Mouse (Mus musculus) lung, postnatal 4 days (tissue): ENCODE data around the gene Asic2.

ENCODE experiments used
- DNase-seq, 2 experiments: peaks; one replicate each; pipeline ENCODE4 v3.0.0; 2021

Asic2 gene

DNA sequence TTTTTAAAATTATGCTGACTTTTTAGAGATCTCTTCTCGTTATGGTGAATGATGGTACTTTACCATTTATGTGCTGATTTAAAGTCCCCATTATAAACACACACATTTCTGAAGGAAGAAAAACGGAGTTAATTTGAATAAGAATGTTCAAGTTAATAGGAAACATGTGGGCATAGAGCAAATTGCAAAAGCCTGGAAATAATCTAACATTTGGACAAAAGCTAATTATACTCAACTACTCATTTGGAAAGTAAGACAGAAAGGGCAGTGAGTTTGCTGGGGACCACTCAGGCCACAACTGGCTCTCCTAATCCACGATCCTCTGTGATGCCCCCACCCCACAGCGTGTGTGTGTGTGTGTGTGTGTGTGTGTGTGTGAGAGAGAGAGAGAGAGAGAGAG, 253.5 kb downstream of the Asic2 start:
- no peak for DNase-seq

DNA sequence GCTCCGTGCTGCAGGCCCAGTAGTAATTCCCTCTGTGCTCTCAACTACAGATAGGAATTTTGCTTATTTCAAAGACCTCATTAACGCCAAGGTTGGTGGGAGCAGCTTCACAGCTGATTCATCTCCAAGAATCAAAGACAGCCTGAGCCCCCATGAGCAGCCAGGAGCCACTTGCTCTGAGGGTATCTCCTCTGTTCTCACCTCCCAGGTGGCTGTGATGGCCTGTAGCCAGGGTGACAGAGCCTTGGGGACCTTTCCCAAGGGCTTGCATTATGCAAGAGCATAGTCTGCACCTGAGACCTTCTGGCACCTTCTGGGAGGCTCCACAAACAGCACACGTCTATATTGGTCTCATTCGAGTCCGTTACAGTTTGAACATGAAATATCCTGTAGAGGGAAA, 261.3 kb downstream of the Asic2 start:
- no peak for DNase-seq

DNA sequence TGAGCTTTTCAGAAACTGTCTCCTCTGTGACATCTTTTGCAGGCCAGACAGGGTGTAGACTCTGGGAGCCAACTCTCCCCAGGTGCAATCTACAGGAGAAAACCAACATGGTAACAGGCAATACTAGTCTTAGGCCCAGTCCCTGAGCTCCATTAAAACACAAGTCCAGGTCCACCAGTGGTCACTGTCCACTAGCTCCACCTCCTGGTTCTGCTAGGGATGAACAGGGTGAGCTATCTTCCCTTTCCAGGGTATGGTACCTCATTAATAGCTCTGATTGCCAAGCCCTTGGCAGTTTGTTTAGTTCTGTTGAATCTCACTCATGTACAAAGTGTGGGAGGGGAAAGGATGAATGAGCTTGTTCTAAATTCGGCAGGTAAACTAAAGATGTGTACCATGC, 270.2 kb downstream of the Asic2 start:
- DNase-seq: no peak

GRCm38 (mm10) chr11:81695501-81695900, 272.8 kb downstream of the Asic2 start:
- no peak for DNase-seq

GRCm38 (mm10) chr11:81680511-81680910, 287.7 kb downstream of the Asic2 start:
- no peak for DNase-seq

- no peak for DNase-seq
Observed at GRCm38 (mm10) chr11:81671724-81672123, 296.5 kb downstream of the Asic2 start.

DNA sequence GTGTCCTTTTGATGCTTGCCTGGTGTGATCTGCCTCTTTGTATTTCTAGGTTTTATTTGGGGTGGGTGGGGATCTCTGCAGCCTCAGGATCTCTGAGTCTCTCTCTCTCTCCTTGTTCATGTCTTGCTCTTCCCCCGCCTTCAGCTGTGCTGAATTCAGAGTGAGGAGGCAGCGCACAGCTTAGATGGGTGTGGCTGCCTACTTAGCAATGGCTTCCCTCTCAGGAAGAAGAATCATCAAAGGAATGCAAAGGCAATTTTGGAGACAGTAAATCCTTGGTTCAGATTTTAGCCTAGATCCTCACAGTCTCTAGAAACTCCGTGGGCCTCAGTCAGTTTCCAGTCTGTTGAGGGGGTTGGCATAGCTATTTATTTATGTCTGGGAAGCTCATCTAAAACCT, 297.8 kb downstream of the Asic2 start:
- no peak for DNase-seq

DNA sequence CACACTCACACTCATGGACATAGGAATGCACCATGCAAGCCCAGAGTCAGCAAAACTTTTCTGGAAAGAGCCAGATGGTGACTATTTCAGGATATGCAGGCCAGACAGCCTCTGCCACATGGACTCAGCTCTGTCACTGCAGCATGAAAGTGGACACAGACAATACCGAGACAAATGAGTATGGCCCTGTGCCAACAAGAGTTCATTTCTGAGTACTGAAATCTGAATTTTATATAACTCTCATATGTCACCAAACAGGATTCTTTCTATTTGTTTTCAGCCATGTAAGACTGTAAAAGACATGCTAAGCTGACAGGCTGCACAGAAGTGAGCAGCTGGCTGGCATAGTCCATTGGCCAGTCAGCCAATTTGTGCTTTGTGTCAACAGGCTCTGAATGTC, 309.4 kb downstream of the Asic2 start:
- DNase-seq: peak in 1 of 2 experiments; percentile 4

- DNase-seq: no peak
Observed at GRCm38 (mm10) chr11:81657121-81657520, 311.1 kb downstream of the Asic2 start.

- no peak for DNase-seq
Observed at GRCm38 (mm10) chr11:81647828-81648227, 320.4 kb downstream of the Asic2 start.

GRCm38 (mm10) chr11:81645549-81645948, 322.7 kb downstream of the Asic2 start:
- DNase-seq: no peak

- DNase-seq: no peak
Observed at GRCm38 (mm10) chr11:81636356-81636755, 331.9 kb downstream of the Asic2 start.

DNA sequence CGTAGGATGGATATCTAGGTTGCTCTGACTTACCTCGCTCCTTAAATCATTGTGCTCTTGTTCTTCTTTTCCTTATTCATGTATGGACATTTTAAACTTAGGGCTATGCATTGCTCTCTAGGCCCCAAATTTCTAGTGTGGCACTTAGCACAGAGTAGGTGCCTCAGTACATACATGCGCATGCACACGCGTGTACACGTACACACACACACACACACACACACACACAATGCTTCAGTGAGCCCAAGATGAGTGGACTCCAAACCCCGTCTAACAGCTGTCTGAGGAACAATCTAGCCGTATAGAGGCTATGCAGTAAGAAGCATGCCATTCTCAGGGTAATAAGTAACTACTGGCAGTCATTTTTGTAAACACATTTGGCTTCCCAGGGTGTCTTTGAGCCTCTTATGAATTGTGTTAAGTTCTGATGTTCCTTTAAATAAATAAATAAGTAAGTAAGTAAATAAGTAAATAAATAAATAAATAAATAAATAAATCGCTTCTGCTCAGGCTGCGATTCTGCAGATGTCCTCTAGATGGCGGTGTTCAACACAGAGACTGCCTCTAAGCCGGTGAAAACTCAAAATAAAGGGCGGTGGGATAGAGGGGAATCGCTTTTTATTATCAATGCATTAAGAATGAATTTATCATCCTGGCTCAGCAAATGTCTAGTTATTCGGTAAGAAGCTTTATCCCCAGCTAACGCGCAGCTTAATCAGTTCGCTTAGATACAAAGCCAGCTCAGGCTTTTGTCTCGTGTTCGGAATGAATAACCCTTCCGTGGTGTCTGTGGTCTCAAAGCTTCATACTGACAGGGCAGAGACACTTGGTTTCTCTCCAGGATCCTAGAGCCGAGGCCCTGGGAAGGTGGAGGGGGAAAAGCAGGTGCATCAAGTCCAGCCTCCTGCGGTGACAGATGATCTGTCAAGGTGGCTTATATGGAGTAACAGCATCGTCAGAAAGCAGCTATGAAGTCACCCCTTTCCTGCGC, 333.6 kb downstream of the Asic2 start:
- peak in 1 of 2 experiments; percentile 23 for DNase-seq

DNA sequence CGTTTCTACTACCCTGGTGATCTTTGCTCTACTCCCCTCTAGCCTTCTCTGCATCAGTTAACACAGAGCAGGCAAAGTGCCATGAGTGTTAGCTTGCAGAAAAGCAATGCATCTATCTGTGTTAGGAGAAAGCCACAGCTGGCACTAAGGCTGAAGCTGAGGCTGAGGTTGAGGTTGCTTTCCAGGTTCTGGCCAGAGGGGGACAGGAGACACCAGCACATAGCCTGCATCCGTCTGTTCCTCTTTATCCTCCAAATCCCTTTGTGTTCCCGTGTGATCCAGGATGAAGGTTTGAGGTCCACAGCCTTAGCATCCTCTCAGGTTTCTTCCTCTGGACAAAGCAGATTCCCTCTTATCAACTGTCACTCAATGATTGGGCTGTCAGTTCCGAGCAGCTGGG, 343.1 kb downstream of the Asic2 start:
- DNase-seq: no peak

GRCm38 (mm10) chr11:81620516-81620915, 347.7 kb downstream of the Asic2 start:
- no peak for DNase-seq

DNA sequence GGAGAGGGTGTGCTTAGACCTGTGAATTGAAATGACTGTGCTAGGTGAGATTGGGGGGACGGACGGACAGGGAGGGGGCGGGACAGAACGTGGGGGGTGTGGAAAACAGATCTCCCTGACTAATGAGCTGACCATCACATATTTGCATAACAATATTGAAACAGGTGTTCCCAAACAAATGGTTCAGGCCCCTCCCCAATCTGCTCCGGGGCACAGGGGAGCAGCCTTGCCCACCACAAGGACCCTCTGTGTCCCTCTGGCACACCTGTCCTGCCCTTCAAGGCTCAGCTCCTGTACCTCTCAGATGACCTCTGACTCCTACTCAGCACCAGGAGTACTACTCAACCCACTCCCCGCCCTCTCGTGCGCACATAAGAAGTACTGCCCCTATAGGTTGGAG, 351.8 kb downstream of the Asic2 start:
- no peak for DNase-seq

GRCm38 (mm10) chr11:81613869-81614620, 354.2 kb downstream of the Asic2 start:
- DNase-seq: no peak

DNA sequence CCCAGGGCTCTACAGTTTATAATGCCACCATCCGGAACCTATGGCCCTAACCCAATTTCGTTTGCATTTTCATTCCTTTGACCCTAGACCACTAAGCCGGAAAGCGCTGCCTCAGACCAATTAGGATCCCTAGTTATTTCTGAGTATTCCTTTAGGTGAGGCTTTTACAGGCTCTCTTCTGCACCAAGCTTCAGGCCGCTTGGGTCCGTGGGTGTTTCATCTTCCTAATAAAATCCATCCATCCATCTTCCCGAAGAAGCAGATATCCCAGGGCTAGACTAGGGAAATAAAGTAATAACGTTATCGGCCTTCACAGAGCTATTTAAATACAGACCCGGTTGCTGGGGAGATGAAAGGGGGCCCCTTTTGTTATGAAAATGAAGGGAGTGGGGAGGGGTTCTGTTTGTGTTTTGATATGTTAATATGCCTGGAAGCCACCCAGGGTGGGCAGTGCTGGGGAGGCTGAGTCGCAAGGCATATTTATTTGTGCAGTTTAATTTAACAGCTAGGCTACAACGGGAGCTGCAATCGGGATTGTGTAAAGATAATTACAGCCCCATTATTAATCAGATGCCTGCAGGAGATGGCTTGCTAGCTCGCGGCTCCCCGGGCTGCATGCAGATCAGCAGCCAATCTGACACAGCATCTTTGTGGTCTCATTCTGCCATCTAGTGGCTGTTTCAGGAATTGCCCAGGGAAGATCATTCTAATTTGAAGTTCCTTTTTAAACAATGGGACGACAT, 355.3 kb downstream of the Asic2 start:
- peak; percentile 55 to 79 for DNase-seq

- no peak for DNase-seq
Observed at GRCm38 (mm10) chr11:81611948-81612797, 356.1 kb downstream of the Asic2 start.

GRCm38 (mm10) chr11:81610506-81610905, 357.8 kb downstream of the Asic2 start:
- DNase-seq: no peak

DNA sequence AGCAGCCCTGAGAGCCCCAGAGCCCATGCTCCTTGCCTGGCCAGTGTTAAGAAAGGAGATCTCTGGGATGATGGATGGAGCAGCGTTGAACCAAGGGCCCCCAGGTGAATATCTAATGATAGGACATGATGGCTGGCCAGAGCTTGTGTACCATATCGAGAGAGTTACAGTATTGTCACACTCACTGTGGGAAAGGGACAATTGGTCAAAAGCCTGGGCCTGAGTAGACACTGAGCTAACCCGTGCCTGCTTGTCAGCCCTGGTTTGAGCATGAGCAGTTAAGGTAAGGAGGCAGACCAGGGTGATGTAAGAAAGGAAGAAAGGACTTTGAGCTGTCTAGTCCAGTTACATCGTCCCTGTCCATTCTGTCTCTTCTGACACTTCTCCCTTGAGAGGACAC, 365.3 kb downstream of the Asic2 start:
- DNase-seq: no peak

GRCm38 (mm10) chr11:81601736-81602135, 366.5 kb downstream of the Asic2 start:
- no peak for DNase-seq
